Mouse (Mus musculus) urinary bladder, postnatal 25 days (tissue): Measurements from ENCODE around the gene Sin3b.

Experiments
- DNase-seq: peaks from one replicate; pipeline ENCODE4 v3.0.0; 2022; ENCODE audit warnings: low spot score

Gene Sin3b

DNA sequence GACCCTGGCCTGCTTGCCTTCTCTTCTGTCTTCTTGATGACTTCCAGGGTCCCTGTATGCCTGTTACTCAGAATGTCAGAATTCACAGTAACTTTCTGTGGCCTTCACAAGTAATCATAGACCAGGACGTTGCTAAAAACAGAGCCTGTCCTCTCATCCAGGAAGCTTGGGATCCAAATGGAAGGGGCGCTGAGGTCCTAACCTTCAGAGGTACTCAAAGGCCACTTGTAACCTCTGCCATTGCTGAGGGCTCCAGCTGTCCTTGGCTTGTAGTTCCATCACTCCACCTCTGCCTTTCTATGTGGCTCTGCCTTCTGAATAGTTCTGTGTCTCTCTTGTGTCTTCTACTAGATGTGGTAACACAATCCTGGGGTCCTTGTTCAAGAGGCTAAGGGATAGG, 30.7 kb downstream of the Sin3b start:
- no peak for DNase-seq

DNA sequence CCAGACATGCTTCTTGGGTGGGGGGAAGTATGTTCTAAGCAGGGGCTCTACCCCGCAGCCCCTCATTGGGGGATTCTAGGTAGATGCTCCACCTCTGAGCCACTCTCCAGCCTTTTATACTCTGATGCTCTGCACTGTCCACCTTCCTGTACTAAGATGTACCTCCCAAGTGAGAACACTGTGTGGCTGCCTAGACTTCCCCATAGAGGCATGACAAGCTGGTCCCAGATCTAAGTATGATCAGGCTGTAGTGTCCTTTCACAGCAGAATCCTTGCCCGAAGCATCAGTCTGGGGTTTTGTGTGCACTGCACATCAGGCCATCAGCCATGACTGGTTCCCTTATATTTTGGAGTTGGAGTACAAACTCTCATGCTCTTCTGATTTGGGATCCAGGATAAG, 32.9 kb downstream of the Sin3b start:
- DNase-seq = peak; percentile 1

GRCm38 (mm10) chr8:72756771-72757390, 33.8 kb downstream of the Sin3b start:
- peak; percentile 1 for DNase-seq

- DNase-seq = peak; percentile 2
These were observed 34.5 kb downstream of the Sin3b start for GRCm38 (mm10) chr8:72757426-72758195.

DNA sequence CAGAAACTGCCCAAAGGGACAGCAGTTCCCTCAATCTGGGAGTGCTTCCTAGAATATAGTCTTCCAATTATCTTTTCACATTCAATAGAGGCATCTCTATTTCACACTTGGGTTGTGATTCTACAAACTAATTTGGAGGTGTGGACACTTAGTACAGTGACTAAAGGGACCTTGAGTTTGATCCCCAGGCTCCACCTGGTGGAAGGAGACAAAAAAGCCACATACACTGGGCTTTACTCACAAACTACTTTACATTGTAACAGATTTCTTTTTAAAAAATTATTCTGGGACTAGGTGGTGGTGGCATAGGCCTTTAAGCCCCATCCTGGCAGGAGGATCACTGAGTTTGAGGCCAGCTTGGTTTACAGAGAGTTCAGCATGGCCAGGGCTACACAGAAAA, 35.2 kb downstream of the Sin3b start:
- DNase-seq = peak; percentile 1

DNA sequence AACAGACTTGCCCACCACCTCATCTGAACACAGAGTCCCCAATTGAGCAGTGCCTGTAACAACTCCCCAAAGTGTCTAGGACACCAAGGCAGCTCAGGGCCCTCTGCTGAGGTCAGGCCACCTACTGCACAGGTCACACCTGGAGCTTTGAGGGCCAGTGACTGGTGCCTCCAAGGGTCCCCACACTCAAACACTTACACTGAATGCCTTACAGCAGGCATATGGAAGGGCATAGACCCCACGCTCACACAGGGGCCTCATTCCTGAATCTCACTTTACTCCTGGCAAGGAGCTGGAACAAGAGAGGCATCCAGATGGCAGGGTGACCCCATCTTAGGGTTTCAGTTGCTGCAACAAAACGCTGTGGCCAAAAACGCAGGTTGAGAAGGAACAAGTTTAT, 37.1 kb downstream of the Sin3b start:
- peak; percentile 1 for DNase-seq

- peak; percentile 1 for DNase-seq
These were observed 38.4 kb downstream of the Sin3b start, which contains the start of gene F2rl3 for GRCm38 (mm10) chr8:72761322-72762051. F2rl3 (plus strand) TSS chr8:72761880.

DNA sequence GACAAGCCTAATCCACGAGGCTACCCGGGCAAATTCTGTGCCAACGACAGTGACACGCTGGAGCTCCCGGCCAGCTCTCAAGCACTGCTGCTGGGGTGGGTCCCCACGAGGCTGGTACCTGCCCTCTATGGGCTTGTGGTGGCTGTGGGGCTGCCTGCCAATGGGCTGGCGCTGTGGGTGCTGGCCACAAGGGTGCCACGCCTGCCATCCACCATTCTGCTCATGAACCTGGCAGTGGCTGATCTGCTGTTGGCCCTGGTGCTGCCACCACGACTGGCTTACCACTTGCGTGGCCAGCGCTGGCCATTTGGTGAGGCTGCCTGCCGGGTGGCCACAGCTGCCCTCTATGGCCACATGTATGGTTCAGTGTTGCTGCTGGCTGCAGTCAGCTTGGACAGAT, 39.2 kb downstream of the Sin3b start:
- peak; percentile 2 for DNase-seq

GRCm38 (mm10) chr8:72765696-72766095, 42.6 kb downstream of the Sin3b start:
- DNase-seq = no peak

- DNase-seq = peak; percentile 2
These were observed 43.7 kb downstream of the Sin3b start for GRCm38 (mm10) chr8:72766777-72767176.

GRCm38 (mm10) chr8:72777797-72778196, 54.7 kb downstream of the Sin3b start:
- no peak for DNase-seq

DNA sequence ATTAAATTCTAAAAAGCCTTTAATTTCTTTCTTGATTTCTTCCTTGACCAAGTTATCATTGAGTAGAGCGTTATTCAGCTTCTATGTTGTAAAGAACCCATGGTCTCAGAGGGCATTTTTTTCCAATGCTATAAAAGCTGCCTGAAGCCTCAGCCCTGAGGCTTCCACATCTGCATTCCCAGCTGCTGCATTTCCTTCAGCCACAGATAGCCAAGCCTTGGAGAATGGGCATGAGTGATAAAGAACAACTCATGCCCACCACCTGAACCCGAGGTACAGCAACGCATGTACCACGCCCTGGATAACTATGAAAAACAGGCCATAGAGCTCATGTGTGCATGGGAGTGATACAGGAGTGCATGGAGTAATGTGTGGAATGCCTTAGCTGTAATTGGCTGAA, 57.6 kb downstream of the Sin3b start:
- no peak for DNase-seq

- no peak for DNase-seq
These were observed 78.5 kb downstream of the Sin3b start for GRCm38 (mm10) chr8:72801583-72801982.
